In the genomic region with DNA sequence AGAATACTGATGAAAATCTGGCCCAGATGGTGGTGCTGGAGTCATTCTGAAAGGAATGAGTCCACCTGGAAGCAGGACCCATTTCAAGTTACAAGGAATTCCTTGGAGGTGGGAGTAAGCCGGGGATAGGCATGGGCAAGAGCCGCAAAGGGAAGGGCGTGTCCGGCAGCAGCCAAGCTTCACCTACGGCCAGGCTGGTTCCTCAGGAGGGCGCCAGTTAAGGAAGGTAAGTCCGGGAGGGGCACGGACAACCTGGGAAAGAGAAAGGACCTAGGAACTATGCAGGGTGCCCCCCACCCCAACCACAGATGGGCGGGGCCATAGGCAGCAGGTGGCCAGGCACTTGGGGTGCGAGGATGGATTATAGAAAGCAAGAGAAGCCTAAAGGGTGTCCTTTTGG, we compare ENCODE assay signal across 8 mouse cellular contexts. TPM values are rescaled to one million over a fixed set of nuclear protein-coding genes. Genes with fewer than 3 reads are reported as not detected.
A peak's percentile ranks its signal among the peaks of the same experiment; 100 is the strongest.
DNase-seq lines count a peak whose midpoint lies in the region; ATAC-seq and TF ChIP-seq lines count a peak whose summit lies in the region.

No protein-coding gene starts in this region.

- 2% methylated on average over 10 of the region's 10 CpGs for WGBS in embryonic facial prominence, embryonic 15.5 days
- 4% methylated on average over 10 of the region's 10 CpGs for WGBS in intestine, postnatal 0 days
- WGBS in macrophage (ENCODE audit: missing documents) = 10% methylated on average over 10 of the region's 10 CpGs

- no peaks in the 10 kb centered on the region for H3K36me3 ChIP-seq in embryonic facial prominence, embryonic 15.5 days
- no peaks in the 10 kb centered on the region for H3K36me3 ChIP-seq in intestine, postnatal 0 days (ENCODE audit: control insufficient read depth, insufficient read depth)
- H3K36me3 ChIP-seq in macrophage (ENCODE audit: inconsistent target) = no peaks in the 10 kb centered on the region

- intact Hi-C loops in left cerebral cortex, postnatal 36 days (cut with DNase I) = loop anchor here (5.0 kb wide), 2 partner anchors 52 to 137 kb away; no protein-coding TSS in a partner anchor

- no peak for ATAC-seq in embryonic facial prominence, embryonic 15.5 days (ENCODE audit: insufficient number of reproducible peaks, low FRiP score, low TSS enrichment, low read depth)
- no peak for ATAC-seq in intestine, postnatal 0 days

- H3K9me3 ChIP-seq in embryonic facial prominence, embryonic 15.5 days (replicated peaks) = no peaks in the 10 kb centered on the region
- no peaks in the 10 kb centered on the region for H3K9me3 ChIP-seq in intestine, postnatal 0 days (ENCODE audit: control insufficient read depth)

- peak; percentile 26; the same call in 1 of the 2 replicates for TF ChIP-seq CTCF in intestine, postnatal 0 days (IDR thresholded peaks at IDR 0.05; ENCODE audit: low read depth)

- H3K4me3 ChIP-seq in embryonic facial prominence, embryonic 15.5 days (replicated peaks) = peak overlapping the region; percentile 73
- H3K4me3 ChIP-seq in intestine, postnatal 0 days (ENCODE audit: low read depth, low read length) = peak overlapping the region; percentile 65
- H3K4me3 ChIP-seq in macrophage (ENCODE audit: inconsistent target) = peak overlapping the region; percentile 20

- H3K27ac ChIP-seq in embryonic facial prominence, embryonic 15.5 days (replicated peaks) = no peak overlapping the region
- no peak overlapping the region for H3K27ac ChIP-seq in intestine, postnatal 0 days (ENCODE audit: low read depth, low read length)
- no peak overlapping the region for H3K27ac ChIP-seq in macrophage

- peak overlapping the region; percentile 70; the same call in 1 of the 2 replicates for H3K9ac ChIP-seq in embryonic facial prominence, embryonic 15.5 days
- peak overlapping the region; percentile 54; the same call in 1 of the 2 replicates for H3K9ac ChIP-seq in intestine, postnatal 0 days (ENCODE audit: low read depth, low read length)

- no peaks in the 10 kb centered on the region for H3K79me2 ChIP-seq in macrophage (ENCODE audit: inconsistent target)

- peaks cover 20% of the 10 kb centered on the region for H3K4me1 ChIP-seq in embryonic facial prominence, embryonic 15.5 days
- 0 out of 2 replicates have a peak, but pooled peaks cover 3% of the 10 kb centered on the region for H3K4me1 ChIP-seq in intestine, postnatal 0 days (replicated peaks; ENCODE audit: control insufficient read depth, insufficient read depth, low read length)

- peak; percentile 9 for DNase-seq in kidney, adult 18-20 months
- DNase-seq in kidney, postnatal 10 days = no peak
- peak; percentile 24 for DNase-seq in MN1 (ENCODE audit: low spot score)
- peak; percentile 48 for DNase-seq in thymus, postnatal 4 days
- DNase-seq in left cerebral cortex, postnatal 36 days (ENCODE audit: low spot score in 2 of 2) = no peak

- H3K4me2 ChIP-seq in embryonic facial prominence, embryonic 15.5 days (replicated peaks) = peak overlapping the region; percentile 100
- peak overlapping the region; percentile 100 for H3K4me2 ChIP-seq in intestine, postnatal 0 days (replicated peaks; ENCODE audit: low read depth)

- H3K27me3 ChIP-seq in embryonic facial prominence, embryonic 15.5 days = peaks cover 16% of the 10 kb centered on the region
- H3K27me3 ChIP-seq in intestine, postnatal 0 days (replicated peaks; ENCODE audit: control insufficient read depth, insufficient read depth, low read length) = peaks cover 6% of the 10 kb centered on the region; the same call in 1 of the 2 replicates

RNA-seq across cellular contexts. Expression of a gene that starts 1.8 kb away (rescaled TPM):
- 8.8 and 10.7 TPM in 2 replicates for polyA plus RNA-seq in embryonic facial prominence, embryonic 15.5 days (2015; fragmentation: Nextera tagmentation; extraction: Ambion mirVana)
- 5.9 and 6.3 TPM in 2 replicates for polyA plus RNA-seq in intestine, postnatal 0 days (2015; fragmentation: Nextera tagmentation; extraction: Ambion mirVana)
- total RNA-seq in macrophage (2018; cell fraction: chromatin; rRNA removed) = 10 to 100 TPM in 1 of 26 experiments, 1 to 10 TPM in 24, under 1 TPM in 1; 0.21 to 10.6 (median 4.6) TPM
- total RNA-seq in macrophage (2018; cell fraction: cytosol; rRNA removed) = 1 to 10 TPM in 3 of 26 experiments, under 1 TPM in 23; 0.24 to 1.2 (median 0.54) TPM
- total RNA-seq in macrophage (2018; cell fraction: nucleus; rRNA removed) = 1 to 10 TPM in 20 of 26 experiments, under 1 TPM in 6; 0.53 to 6.9 (median 1.9) TPM
- polyA plus RNA-seq in macrophage (2018) = 0.25 to 0.49 TPM (median 0.47 TPM) in 3 replicates
- total RNA-seq in left cerebral cortex, postnatal 36 days (2021) = 100 to 1,000 TPM; 104 to 129 TPM

Comparison
In these comparisons a context has a peak if more than half of its experiments do, and no peak if none do; other contexts are left out.
1. DNase-seq: peak in kidney, adult 18-20 months (single experiment), MN1 (single experiment) and thymus, postnatal 4 days (single experiment); none in kidney, postnatal 10 days (single experiment) and left cerebral cortex, postnatal 36 days (0 of 2).
2. H3K4me3 ChIP-seq: peak in every context shown above with its lines; median percentile 73 in embryonic facial prominence, embryonic 15.5 days; 65 in intestine, postnatal 0 days; 20 in macrophage.